28 mouse cellular contexts compared by ENCODE assay signal in genomic region chr14:46920496-46920895, GRCm38 (mm10). TPM values are rescaled to one million over a fixed set of nuclear protein-coding genes. Genes with fewer than 3 reads are reported as not detected.
A peak's percentile ranks its signal among the peaks of the same experiment; 100 is the strongest.
DNase-seq lines count a peak whose midpoint lies in the region; ATAC-seq and TF ChIP-seq lines count a peak whose summit lies in the region.
"Had no signal": no experiment of that assay in that cellular context is flagged by ENCODE, and none has a peak within 500 bp of the region (broad histone marks: within the 10 kb centered on the region; RNA-seq: fewer than 3 reads in every experiment).

No protein-coding gene starts in this region.

- H3K36me3 ChIP-seq in forebrain, embryonic 16.5 days (ENCODE audit: control insufficient read depth, insufficient read depth), result no peaks in the 10 kb centered on the region
- H3K36me3 ChIP-seq in forebrain, postnatal 0 days (ENCODE audit: insufficient read depth), result no peaks in the 10 kb centered on the region
- H3K36me3 ChIP-seq in heart, embryonic 12.5 days, result 0 out of 2 replicates have a peak, but pooled peaks cover 7% of the 10 kb centered on the region
- peaks cover 17% of the 10 kb centered on the region for H3K36me3 ChIP-seq in heart, adult 2 months (ENCODE audit: control insufficient read depth, insufficient read depth, low read length)
- H3K36me3 ChIP-seq in limb, embryonic 15.5 days, result no peaks in the 10 kb centered on the region
- H3K36me3 ChIP-seq in limb, embryonic 10.5 days, result no peaks in the 10 kb centered on the region
- H3K36me3 ChIP-seq: embryonic facial prominence, embryonic 10.5 days; embryonic facial prominence, embryonic 15.5 days; forebrain, embryonic 12.5 days; kidney, embryonic 15.5 days; liver, embryonic 15.5 days; neural tube, embryonic 12.5 days had no signal

- no peaks in the 10 kb centered on the region for H3K27me3 ChIP-seq in forebrain, embryonic 16.5 days (replicated peaks; ENCODE audit: control insufficient read depth, insufficient read depth, low read length)
- no peaks in the 10 kb centered on the region for H3K27me3 ChIP-seq in forebrain, postnatal 0 days (ENCODE audit: insufficient read depth, low read length)
- no peaks in the 10 kb centered on the region for H3K27me3 ChIP-seq in heart, embryonic 12.5 days (replicated peaks)
- H3K27me3 ChIP-seq in heart, adult 2 months (ENCODE audit: control insufficient read depth, insufficient read depth, low read length), result no peaks in the 10 kb centered on the region
- no peaks in the 10 kb centered on the region for H3K27me3 ChIP-seq in limb, embryonic 15.5 days
- H3K27me3 ChIP-seq in limb, embryonic 10.5 days (ENCODE audit: low read depth, poor library complexity, severe bottlenecking), result no peaks in the 10 kb centered on the region
- no peaks in the 10 kb centered on the region for H3K27me3 ChIP-seq in Patski
- H3K27me3 ChIP-seq: CH12.LX; embryonic facial prominence, embryonic 15.5 days; forebrain, embryonic 12.5 days; kidney, embryonic 15.5 days; liver, embryonic 15.5 days; neural tube, embryonic 12.5 days had no signal

- 75% methylated on average over 5 of the region's 5 CpGs for WGBS in forebrain, embryonic 16.5 days
- WGBS in forebrain, postnatal 0 days, result 74% methylated on average over 5 of the region's 5 CpGs
- WGBS in heart, embryonic 12.5 days, result 70% methylated on average over 5 of the region's 5 CpGs
- 74% methylated on average over 5 of the region's 5 CpGs for WGBS in heart, adult 2 months
- 73% methylated on average over 5 of the region's 5 CpGs for WGBS in limb, embryonic 15.5 days
- 84% methylated on average over 5 of the region's 5 CpGs for WGBS in limb, embryonic 10.5 days

- CTCF ChIA-PET in Patski (lab: Charles Lee), result interaction anchor here (1.7 kb wide), 1 partner anchor 10 kb away, joined by 4 read pairs; no protein-coding TSS in a partner anchor

- TF ChIP-seq POLR2A in heart, adult 2 months (IDR thresholded peaks at IDR 0.05; ENCODE audit: insufficient read depth, low read depth, low read length), result no peak

- no peak for TF ChIP-seq EP300 in heart, adult 2 months (IDR thresholded peaks at IDR 0.05; ENCODE audit: insufficient read depth, low read depth, low read length)

- H3K4me1 ChIP-seq in forebrain, embryonic 16.5 days (replicated peaks; ENCODE audit: control insufficient read depth, insufficient read depth, low read length), result peaks cover 8% of the 10 kb centered on the region; the same call in 1 of the 2 replicates
- H3K4me1 ChIP-seq in forebrain, postnatal 0 days (ENCODE audit: insufficient read depth), result no peaks in the 10 kb centered on the region
- H3K4me1 ChIP-seq in heart, embryonic 12.5 days (replicated peaks), result peaks cover 65% of the 10 kb centered on the region
- peaks cover 21% of the 10 kb centered on the region for H3K4me1 ChIP-seq in heart, adult 2 months (ENCODE audit: control insufficient read depth, insufficient read depth, low read length)
- H3K4me1 ChIP-seq in limb, embryonic 15.5 days, result peaks cover 30% of the 10 kb centered on the region
- H3K4me1 ChIP-seq in limb, embryonic 10.5 days, result no peaks in the 10 kb centered on the region
- H3K4me1 ChIP-seq: forebrain, embryonic 12.5 days; liver, embryonic 15.5 days; neural tube, embryonic 12.5 days had no signal

- H3K9ac ChIP-seq in forebrain, embryonic 16.5 days (replicated peaks; ENCODE audit: low read depth, low read length), result 0 out of 2 replicates have a peak overlapping the region, but pooled peaks have one; percentile 25
- no peak overlapping the region for H3K9ac ChIP-seq in forebrain, postnatal 0 days
- peak overlapping the region; percentile 38; the same call in 1 of the 2 replicates for H3K9ac ChIP-seq in heart, embryonic 12.5 days
- H3K9ac ChIP-seq in heart, adult 2 months (ENCODE audit: low read depth, low read length), result no peak overlapping the region
- 0 out of 2 replicates have a peak overlapping the region, but pooled peaks have one; percentile 2 for H3K9ac ChIP-seq in limb, embryonic 15.5 days
- H3K9ac ChIP-seq: embryonic facial prominence, embryonic 15.5 days; forebrain, embryonic 12.5 days; kidney, embryonic 15.5 days; liver, embryonic 15.5 days; lung, embryonic 14.5 days; neural tube, embryonic 12.5 days had no signal

- no peak for DNase-seq in forebrain, postnatal 0 days
- no peak for DNase-seq in heart, adult 2 months
- no peak for DNase-seq in limb, embryonic 10.5 days (ENCODE audit: low spot score)
- DNase-seq in Patski (ENCODE audit: low read depth, low spot score), result no peak
- DNase-seq in thymus, adult 18-20 months, result no peak
- DNase-seq: adrenal gland, adult 8-10 months; cerebellum, adult 8-10 months; cerebellum, postnatal 25 days; heart, postnatal 14 days; kidney, adult 18-20 months; kidney, postnatal 25 days; lung, embryonic 14.5 days; lung, postnatal 14 days; right cerebral cortex, postnatal 25 days; spleen, adult 18-20 months had no signal

- intact Hi-C loops in heart, adult 2 months (cut with DNase I), result no loop called here

- H3K4me2 ChIP-seq in forebrain, embryonic 16.5 days (ENCODE audit: low read length), result no peak overlapping the region
- H3K4me2 ChIP-seq in forebrain, postnatal 0 days (ENCODE audit: low read depth), result no peak overlapping the region
- H3K4me2 ChIP-seq in heart, embryonic 12.5 days, result no peak overlapping the region
- H3K4me2 ChIP-seq in limb, embryonic 15.5 days, result no peak overlapping the region
- H3K4me2 ChIP-seq: embryonic facial prominence, embryonic 15.5 days; forebrain, embryonic 12.5 days; kidney, embryonic 15.5 days; liver, embryonic 15.5 days; lung, embryonic 14.5 days; neural tube, embryonic 12.5 days had no signal

- no peak overlapping the region for H3K27ac ChIP-seq in forebrain, embryonic 16.5 days (ENCODE audit: low read length)
- no peak overlapping the region for H3K27ac ChIP-seq in forebrain, postnatal 0 days (ENCODE audit: low read depth, low read length)
- H3K27ac ChIP-seq in heart, embryonic 12.5 days (ENCODE audit: poor library complexity, severe bottlenecking), result no peak overlapping the region
- H3K27ac ChIP-seq in heart, adult 2 months, result no peak overlapping the region
- H3K27ac ChIP-seq in limb, embryonic 15.5 days, result no peak overlapping the region
- no peak overlapping the region for H3K27ac ChIP-seq in limb, embryonic 10.5 days
- H3K27ac ChIP-seq: embryonic facial prominence, embryonic 10.5 days; embryonic facial prominence, embryonic 15.5 days; forebrain, embryonic 12.5 days; kidney, embryonic 15.5 days; layer of hippocampus, adult 2 months; liver, embryonic 15.5 days; neural tube, embryonic 12.5 days had no signal

- ATAC-seq in forebrain, embryonic 16.5 days, result no peak
- ATAC-seq in forebrain, postnatal 0 days, result no peak
- ATAC-seq in heart, embryonic 12.5 days (ENCODE audit: insufficient number of reproducible peaks, low FRiP score), result no peak
- ATAC-seq in limb, embryonic 15.5 days (ENCODE audit: insufficient number of reproducible peaks, low FRiP score, low TSS enrichment, low read depth), result no peak
- peak; percentile 37 for ATAC-seq in Patski
- ATAC-seq: hindbrain, embryonic 16.5 days; midbrain, embryonic 16.5 days had no signal

- in situ Hi-C loops in Patski (cut with MboI; ENCODE audit: low pct_unique_long_range_greater_than_20kb), result no loop called here

- POLR2A ChIA-PET in Patski (lab: Charles Lee), result interaction anchor here (1.2 kb wide), 1 partner anchor 11 kb away, joined by 3 read pairs; no protein-coding TSS in a partner anchor

- peaks cover 1% of the 10 kb centered on the region; the same call in 1 of the 2 replicates for H3K79me2 ChIP-seq in heart, adult 2 months (replicated peaks; ENCODE audit: control insufficient read depth, insufficient read depth, low read length)

- no peaks in the 10 kb centered on the region for H3K9me3 ChIP-seq in forebrain, embryonic 16.5 days (ENCODE audit: control insufficient read depth, low read length)
- H3K9me3 ChIP-seq in forebrain, postnatal 0 days (ENCODE audit: low read length), result no peaks in the 10 kb centered on the region
- H3K9me3 ChIP-seq in heart, embryonic 12.5 days (replicated peaks), result no peaks in the 10 kb centered on the region
- H3K9me3 ChIP-seq in limb, embryonic 15.5 days, result no peaks in the 10 kb centered on the region
- H3K9me3 ChIP-seq in limb, embryonic 10.5 days (replicated peaks), result no peaks in the 10 kb centered on the region
- H3K9me3 ChIP-seq: embryonic facial prominence, embryonic 10.5 days; embryonic facial prominence, embryonic 15.5 days; forebrain, embryonic 12.5 days; kidney, embryonic 15.5 days; liver, embryonic 15.5 days; neural tube, embryonic 12.5 days had no signal

- no peak overlapping the region for H3K4me3 ChIP-seq in forebrain, embryonic 16.5 days (replicated peaks; ENCODE audit: low read length)
- H3K4me3 ChIP-seq in forebrain, postnatal 0 days (ENCODE audit: low read depth, low read length), result no peak overlapping the region
- H3K4me3 ChIP-seq in heart, embryonic 12.5 days, result no peak overlapping the region
- no peak overlapping the region for H3K4me3 ChIP-seq in heart, adult 2 months
- no peak overlapping the region for H3K4me3 ChIP-seq in limb, embryonic 15.5 days
- no peak overlapping the region for H3K4me3 ChIP-seq in limb, embryonic 10.5 days
- H3K4me3 ChIP-seq: embryonic facial prominence, embryonic 10.5 days; embryonic facial prominence, embryonic 15.5 days; forebrain, embryonic 12.5 days; kidney, embryonic 15.5 days; layer of hippocampus, adult 2 months; liver, embryonic 15.5 days; neural tube, embryonic 12.5 days had no signal

- no peak for TF ChIP-seq CTCF in forebrain, postnatal 0 days (IDR thresholded peaks at IDR 0.05; ENCODE audit: low read depth)
- no peak for TF ChIP-seq CTCF in heart, adult 2 months (IDR thresholded peaks at IDR 0.05)
- TF ChIP-seq CTCF in Patski (IDR thresholded peaks at IDR 0.05), result no peak

RNA-seq across cellular contexts. Expression of gene Samd4, which starts 37.8 kb away (rescaled TPM):
- polyA plus RNA-seq in forebrain, embryonic 16.5 days (2015; fragmentation: Nextera tagmentation; extraction: Ambion mirVana), result 5.9 and 6.6 TPM in 2 replicates
- total RNA-seq in forebrain, postnatal 0 days (2014; rRNA removed), result 12.3 and 15.2 TPM in 2 replicates
- polyA plus RNA-seq in forebrain, postnatal 0 days (2015; fragmentation: Nextera tagmentation; extraction: Ambion mirVana), result 2.5 and 3.5 TPM in 2 replicates
- polyA plus RNA-seq in heart, embryonic 12.5 days (2016; fragmentation: Nextera tagmentation; extraction: Ambion mirVana), result 16.5 and 17.9 TPM in 2 replicates
- total RNA-seq in heart, adult 2 months (2021), result 10 to 100 TPM; 51.7 to 62.3 TPM
- 23.8 and 40.6 TPM in 2 replicates for polyA plus RNA-seq in heart, adult 2 months (2012; rRNA removed)
- polyA plus RNA-seq in limb, embryonic 15.5 days (2015; fragmentation: Nextera tagmentation; extraction: Ambion mirVana), result 15.4 and 16.2 TPM in 2 replicates
- 2.5 and 3.6 TPM in 2 replicates for polyA plus RNA-seq in limb, embryonic 10.5 days (2016; fragmentation: Nextera tagmentation; extraction: Ambion mirVana)
- polyA plus RNA-seq in Patski (2021), result 27.8 TPM

Comparison
In these comparisons a context has a peak if more than half of its experiments do, and no peak if none do; other contexts are left out.
1. H3K9ac ChIP-seq: peak in forebrain, embryonic 16.5 days (single experiment), heart, embryonic 12.5 days (single experiment) and limb, embryonic 15.5 days (single experiment); none in forebrain, postnatal 0 days (single experiment) and heart, adult 2 months (single experiment).